Mouse (Mus musculus): ENCODE data around the gene Zfp523. TPM values are rescaled to one million over a fixed set of nuclear protein-coding genes. Genes with fewer than 3 reads are reported as not detected.
A peak's percentile ranks its signal among the peaks of the same experiment; 100 is the strongest.

Gene Zfp523
- polyA plus RNA-seq, 1 experiment from 2014 or later = 39.8 TPM

DNA sequence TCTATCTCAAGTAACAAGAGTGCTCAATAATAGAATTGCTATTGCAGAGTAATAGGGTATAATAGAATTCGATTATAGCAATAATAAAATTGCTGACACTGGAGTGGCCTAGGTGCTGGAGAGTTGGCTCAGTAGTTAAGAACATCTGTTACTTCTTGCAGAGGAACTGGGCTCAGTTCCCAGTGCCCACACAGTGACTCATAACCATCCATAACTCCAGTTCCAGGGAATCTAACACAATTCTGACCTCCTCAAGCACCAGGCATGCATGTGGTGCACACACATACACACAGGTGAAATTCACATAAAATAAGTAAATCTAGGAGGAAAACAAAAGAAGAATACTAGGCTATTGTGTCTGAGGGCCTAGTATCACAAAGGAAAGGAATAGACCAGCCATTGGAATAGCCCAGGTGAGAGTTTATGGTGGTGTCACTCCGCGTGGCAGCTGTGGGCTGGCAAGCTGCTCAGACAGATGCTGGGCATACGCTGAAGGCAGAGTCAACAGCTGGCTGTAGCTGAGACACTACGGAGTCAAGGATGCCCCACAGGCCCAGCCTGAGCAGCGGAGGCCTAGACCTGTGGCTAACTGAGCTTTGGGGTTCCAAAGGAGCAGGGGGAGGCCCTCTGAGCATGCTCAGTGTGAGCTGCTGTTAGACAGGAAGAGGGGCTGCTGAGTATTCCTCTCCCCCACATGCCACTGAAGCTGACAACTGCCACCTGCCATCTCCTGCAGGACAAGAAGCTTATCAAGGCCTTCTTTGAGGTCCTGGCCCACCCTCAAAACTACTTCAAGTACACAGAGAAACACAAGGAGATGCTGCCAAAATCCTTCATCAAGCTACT lies 6.2 kb upstream of the Zfp523 start:
- 93% methylated on average over 6 of the region's 6 CpGs for WGBS
- Histone ChIP-seq H3K9me3 (no peaks in the 10 kb centered on the region), H3K4me3 (no peak overlapping the region), H3K27me3 (ENCODE audit: insufficient read depth, poor library complexity, severe bottlenecking) (no peaks in the 10 kb centered on the region; the same call in 1 of the 2 replicates), H3K4me1 (replicated peaks) (peaks cover 27% of the 10 kb centered on the region), H3K27ac (no peak overlapping the region), H3K36me3 (peaks cover 73% of the 10 kb centered on the region)
- no peak for DNase-seq (ENCODE audit: low spot score)

DNA sequence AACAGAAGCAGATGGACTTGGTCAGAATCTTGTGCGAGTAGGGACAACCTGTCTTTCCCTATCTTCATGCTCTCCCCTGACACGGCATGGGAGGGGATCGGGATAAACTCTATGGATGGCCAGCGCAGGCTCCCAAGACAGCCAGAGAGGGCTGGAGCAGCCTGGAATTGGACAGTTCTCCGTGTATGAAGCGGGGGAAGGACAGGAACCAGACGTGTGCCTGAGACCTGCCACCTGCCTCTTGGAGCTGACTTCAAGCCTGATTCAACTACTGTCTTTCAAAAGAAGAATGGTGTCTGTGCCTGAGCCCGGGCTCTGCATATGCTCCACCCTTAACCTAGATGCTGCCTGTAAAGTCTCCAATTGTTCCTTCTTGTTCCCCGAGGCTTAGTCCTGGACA lies 4.2 kb upstream of the Zfp523 start:
- Histone ChIP-seq H3K4me1 (replicated peaks) (peaks cover 43% of the 10 kb centered on the region), H3K9me3 (no peaks in the 10 kb centered on the region), H3K4me3 (no peak overlapping the region), H3K36me3 (peaks cover 53% of the 10 kb centered on the region), H3K27me3 (ENCODE audit: insufficient read depth, poor library complexity, severe bottlenecking) (no peaks in the 10 kb centered on the region), H3K27ac (peak overlapping the region; percentile 62)
- WGBS = 79% methylated on average over 9 of the region's 9 CpGs
- no peak for DNase-seq (ENCODE audit: low spot score)

DNA sequence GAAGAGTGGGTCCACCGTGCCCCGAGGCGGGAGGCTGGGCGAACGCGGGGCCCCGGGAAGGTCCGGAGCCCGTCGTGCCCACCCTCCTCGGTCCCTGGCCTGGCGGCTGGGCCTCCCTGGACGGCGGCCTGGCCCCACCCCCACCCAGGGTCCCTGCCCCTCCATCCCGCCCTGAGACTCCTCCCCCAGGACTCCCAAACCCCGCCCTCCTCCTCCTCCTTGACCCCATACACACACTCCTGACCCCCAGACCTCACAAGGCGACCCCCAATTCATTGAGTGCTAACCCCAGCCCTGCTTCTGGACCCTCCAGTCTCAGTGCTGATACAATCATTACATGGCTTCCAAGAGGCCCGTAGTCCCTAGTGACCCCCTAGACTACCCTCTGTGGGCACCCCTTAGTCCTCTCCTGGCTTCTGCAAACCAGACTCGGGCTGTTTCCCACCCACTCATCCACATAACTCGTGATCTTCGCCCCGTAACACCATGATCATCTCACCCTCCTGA lies 664 bp downstream of the Zfp523 start:
- no peak for DNase-seq (ENCODE audit: low spot score)

DNA sequence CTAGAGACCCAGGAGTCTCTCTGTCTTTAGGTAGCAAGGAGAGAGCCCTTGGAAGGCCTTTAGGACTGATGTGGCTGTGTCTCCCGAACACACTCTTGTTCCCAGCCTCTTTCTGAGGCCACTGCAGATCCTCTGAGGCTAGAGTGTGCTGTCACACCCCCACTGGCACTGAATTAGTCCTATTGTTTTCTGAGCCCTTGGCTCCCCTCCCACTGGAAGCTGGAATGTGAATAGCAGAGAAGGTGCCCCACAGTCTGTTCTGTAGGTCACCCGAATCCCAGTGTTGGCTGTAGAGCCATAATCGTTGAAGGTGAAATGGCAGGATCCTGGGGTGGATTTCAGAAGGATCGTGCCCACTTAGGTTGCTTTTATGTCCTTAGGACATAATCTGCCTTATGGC lies 3.4 kb downstream of the Zfp523 start:
- WGBS = 49% methylated on average over 4 of the region's 4 CpGs
- Histone ChIP-seq H3K27me3 (ENCODE audit: insufficient read depth, poor library complexity, severe bottlenecking) (no peaks in the 10 kb centered on the region), H3K4me1 (replicated peaks) (peaks cover 57% of the 10 kb centered on the region), H3K9me3 (no peaks in the 10 kb centered on the region), H3K36me3 (peaks cover 10% of the 10 kb centered on the region; the same call in 1 of the 2 replicates), H3K27ac (peak overlapping the region; percentile 62), H3K4me3 (0 out of 2 replicates have a peak overlapping the region, but pooled peaks have one; percentile 0)
- no peak for DNase-seq (ENCODE audit: low spot score)

More for the DNA sequence above, 664 bp downstream of the Zfp523 start:
- Histone ChIP-seq H3K4me1 (replicated peaks) (peaks cover 75% of the 10 kb centered on the region), H3K27me3 (ENCODE audit: insufficient read depth, poor library complexity, severe bottlenecking) (no peaks in the 10 kb centered on the region), H3K36me3 (peaks cover 14% of the 10 kb centered on the region), H3K9me3 (no peaks in the 10 kb centered on the region), H3K4me3 (peak overlapping the region; percentile 90), H3K27ac (peak overlapping the region; percentile 99)
- 8% methylated on average over 22 of the region's 22 CpGs for WGBS

DNA sequence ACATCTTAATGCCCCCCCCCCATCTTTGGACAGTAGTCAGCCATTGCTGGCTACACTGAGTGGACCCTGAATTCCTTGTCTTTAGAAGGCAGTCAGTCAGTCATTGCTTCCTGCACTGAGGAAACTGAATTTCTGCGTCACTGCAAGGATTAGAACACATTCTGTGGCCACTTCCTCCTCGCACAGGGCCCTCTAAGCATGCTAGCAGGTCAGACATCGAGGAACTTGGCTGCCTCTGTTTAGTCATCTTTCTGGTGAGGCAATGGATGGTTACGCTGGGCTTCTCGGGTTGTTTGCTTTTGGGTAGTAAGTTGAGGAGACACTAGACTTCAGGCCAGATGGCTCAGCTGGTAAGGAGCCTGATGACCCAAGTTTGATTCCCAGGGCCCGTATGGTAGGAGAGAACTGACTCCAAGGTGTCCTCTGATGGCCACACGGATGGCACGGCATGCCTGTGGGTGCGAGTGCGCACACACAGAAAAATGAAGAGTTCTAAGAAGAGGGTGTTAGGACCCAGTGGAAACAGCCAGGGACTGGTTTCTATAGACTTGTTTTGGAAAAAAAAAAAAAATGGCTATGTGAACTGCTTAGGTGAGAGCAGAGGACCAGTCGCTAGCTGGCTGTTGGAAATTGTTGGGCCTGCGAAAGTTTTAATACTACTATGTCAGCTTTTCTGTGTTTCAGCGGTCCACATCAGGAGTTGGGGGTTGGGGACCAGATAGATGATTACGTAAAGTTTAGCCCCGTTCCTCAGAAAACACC lies 4.0 kb downstream of the Zfp523 start:
- H3K4me3 ChIP-seq = no peak overlapping the region
- peaks cover 53% of the 10 kb centered on the region for H3K4me1 ChIP-seq (replicated peaks)
- peaks cover 13% of the 10 kb centered on the region; the same call in 1 of the 2 replicates for H3K36me3 ChIP-seq
- DNase-seq (ENCODE audit: low spot score) = no peak
- H3K27ac ChIP-seq = peak overlapping the region; percentile 62; the same call in 1 of the 2 replicates
- no peaks in the 10 kb centered on the region for H3K27me3 ChIP-seq (ENCODE audit: insufficient read depth, poor library complexity, severe bottlenecking)
- 86% methylated on average over 15 of the region's 15 CpGs for WGBS
- H3K9me3 ChIP-seq = no peaks in the 10 kb centered on the region

DNA sequence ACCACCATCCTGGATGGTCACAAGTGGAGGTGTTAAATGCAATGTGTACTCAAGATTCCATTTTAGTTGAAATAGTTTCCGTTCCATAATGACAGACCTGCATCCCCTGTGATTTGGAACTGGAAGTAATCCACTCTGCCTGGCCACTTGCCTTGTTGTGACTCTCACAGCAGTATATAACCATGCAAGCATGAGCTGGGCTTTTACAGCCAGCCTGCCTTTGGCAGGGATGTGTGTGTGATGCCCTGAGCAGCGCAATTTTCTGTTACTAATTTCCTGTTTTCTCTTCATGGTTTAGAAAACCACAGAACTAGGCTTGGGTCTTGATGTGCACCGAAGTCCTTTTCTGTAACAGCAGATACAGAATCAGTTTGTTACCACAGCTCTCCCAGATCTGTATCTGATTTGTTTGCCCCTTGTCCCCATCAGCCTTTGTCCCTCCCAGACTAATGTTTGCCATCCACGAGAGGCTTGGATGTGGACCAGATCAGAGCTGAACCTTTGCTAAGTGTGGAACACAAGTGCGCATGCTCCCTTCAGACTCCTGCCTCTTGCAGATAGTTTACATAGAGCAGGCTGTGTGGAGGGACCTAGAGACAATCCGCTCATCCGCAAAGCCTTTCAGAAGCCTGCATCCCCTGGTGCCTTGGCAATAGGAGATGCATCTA lies 8.2 kb downstream of the Zfp523 start:
- no peak overlapping the region for H3K4me3 ChIP-seq
- WGBS = 92% methylated on average over 7 of the region's 7 CpGs
- no peak overlapping the region for H3K27ac ChIP-seq
- no peak for DNase-seq (ENCODE audit: low spot score)
- H3K36me3 ChIP-seq = peaks cover 30% of the 10 kb centered on the region
- H3K4me1 ChIP-seq (replicated peaks) = peaks cover 22% of the 10 kb centered on the region
- H3K27me3 ChIP-seq (ENCODE audit: insufficient read depth, poor library complexity, severe bottlenecking) = no peaks in the 10 kb centered on the region
- H3K9me3 ChIP-seq = no peaks in the 10 kb centered on the region

DNA sequence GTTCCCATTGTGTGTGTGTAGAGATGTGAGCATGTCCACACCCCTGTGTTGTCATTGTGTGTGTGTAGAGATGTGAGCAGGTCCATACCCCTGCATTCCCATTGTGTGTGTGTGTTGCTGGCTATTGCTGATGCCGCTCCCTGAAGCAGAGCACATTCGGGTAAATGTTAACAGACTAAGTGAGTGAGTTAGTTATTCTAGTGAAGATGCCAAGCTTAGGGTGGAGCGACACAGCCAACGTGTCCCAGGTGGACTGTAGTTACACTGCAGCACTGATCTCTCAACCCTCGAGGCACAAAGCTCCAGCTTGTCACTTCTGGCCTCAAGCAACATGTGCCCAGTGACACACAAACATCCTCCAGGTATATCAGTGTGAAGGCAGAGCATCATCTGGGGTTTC lies 11.4 kb downstream of the Zfp523 start:
- 90% methylated on average over 5 of the region's 5 CpGs for WGBS
- peaks cover 51% of the 10 kb centered on the region for H3K36me3 ChIP-seq
- H3K4me3 ChIP-seq = no peak overlapping the region

DNA sequence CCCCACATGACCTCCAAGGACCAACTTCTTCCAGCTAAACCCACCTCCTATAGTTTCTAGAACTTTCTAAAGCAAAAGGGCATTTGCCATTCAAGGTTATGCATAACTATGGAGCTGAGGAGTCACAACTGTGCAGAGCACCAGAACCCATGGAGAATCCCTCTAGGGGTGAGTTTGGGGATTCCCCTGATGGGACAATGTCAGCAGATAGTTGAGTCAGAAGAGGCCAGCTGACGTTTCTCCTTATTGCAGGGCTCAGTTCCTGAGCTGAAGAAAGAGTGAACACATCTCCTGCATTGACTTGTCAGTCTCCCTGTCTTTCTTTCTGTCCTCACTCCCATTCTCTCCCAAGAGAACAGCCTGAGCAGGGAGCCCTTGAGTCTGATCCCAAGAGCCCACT lies 15.8 kb downstream of the Zfp523 start:
- Histone ChIP-seq H3K36me3 (peaks cover 75% of the 10 kb centered on the region), H3K4me3 (no peak overlapping the region), H3K27ac (no peak overlapping the region), H3K9me3 (no peaks in the 10 kb centered on the region), H3K27me3 (ENCODE audit: insufficient read depth, poor library complexity, severe bottlenecking) (no peaks in the 10 kb centered on the region), H3K4me1 (replicated peaks) (peaks cover 7% of the 10 kb centered on the region)
- no peak for DNase-seq (ENCODE audit: low spot score)
- WGBS = 86% methylated on average over 1 of the region's 1 CpGs

More for the DNA sequence above, 11.4 kb downstream of the Zfp523 start:
- no peaks in the 10 kb centered on the region for H3K27me3 ChIP-seq (ENCODE audit: insufficient read depth, poor library complexity, severe bottlenecking)
- H3K27ac ChIP-seq = no peak overlapping the region
- H3K9me3 ChIP-seq = no peaks in the 10 kb centered on the region
- no peak for DNase-seq (ENCODE audit: low spot score)
- H3K4me1 ChIP-seq (replicated peaks) = 0 out of 2 replicates have a peak, but pooled peaks cover 5% of the 10 kb centered on the region

DNA sequence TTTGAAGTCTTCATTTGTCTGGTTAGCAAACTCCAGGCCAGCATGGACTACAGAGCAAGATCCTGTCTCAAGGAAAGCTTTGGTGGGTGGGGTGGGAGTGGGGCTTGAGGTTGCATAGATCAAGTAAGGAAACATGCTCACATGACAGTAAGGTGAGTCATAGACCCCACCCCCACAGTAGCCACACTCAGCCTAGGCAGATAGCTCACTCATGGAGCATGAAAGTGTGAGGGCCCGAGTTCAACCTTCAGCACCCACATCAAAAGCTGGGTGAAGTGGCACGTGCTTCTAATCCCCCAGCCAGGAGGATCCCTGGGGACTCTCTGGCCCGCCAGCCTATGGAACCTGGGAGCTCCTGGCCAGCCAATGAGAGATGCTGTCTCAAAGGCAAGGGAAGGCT lies 16.6 kb downstream of the Zfp523 start:
- Histone ChIP-seq H3K9me3 (no peaks in the 10 kb centered on the region), H3K4me3 (no peak overlapping the region), H3K27me3 (ENCODE audit: insufficient read depth, poor library complexity, severe bottlenecking) (no peaks in the 10 kb centered on the region), H3K27ac (no peak overlapping the region), H3K36me3 (peaks cover 83% of the 10 kb centered on the region), H3K4me1 (replicated peaks) (peaks cover 12% of the 10 kb centered on the region)
- no peak for DNase-seq (ENCODE audit: low spot score)
- WGBS = 89% methylated on average over 3 of the region's 3 CpGs

DNA sequence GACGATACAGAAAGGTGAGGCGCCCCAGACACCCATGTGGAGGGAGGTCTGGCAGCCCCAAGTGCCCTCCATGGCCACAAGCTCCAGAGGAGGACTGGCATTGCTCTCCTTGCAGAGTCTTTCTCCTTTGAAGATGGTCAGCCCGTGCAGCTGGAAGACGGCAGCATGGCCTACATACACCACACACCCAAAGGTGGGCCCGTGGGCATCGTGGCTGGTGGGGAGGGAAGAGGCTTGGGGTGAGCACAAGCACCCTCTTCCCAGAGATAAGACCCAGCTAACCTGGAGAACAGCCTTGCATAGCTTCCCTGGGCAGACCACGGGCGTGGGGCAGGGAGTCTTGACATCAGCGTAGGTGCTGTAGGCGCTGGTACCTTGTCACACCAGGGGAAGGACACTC lies 18.1 kb downstream of the Zfp523 start:
- no peaks in the 10 kb centered on the region for H3K27me3 ChIP-seq (ENCODE audit: insufficient read depth, poor library complexity, severe bottlenecking)
- no peak overlapping the region for H3K27ac ChIP-seq
- peaks cover 12% of the 10 kb centered on the region for H3K4me1 ChIP-seq (replicated peaks)
- DNase-seq (ENCODE audit: low spot score) = no peak
- peaks cover 90% of the 10 kb centered on the region for H3K36me3 ChIP-seq
- no peak overlapping the region for H3K4me3 ChIP-seq
- H3K9me3 ChIP-seq = no peaks in the 10 kb centered on the region
- 94% methylated on average over 10 of the region's 10 CpGs for WGBS

DNA sequence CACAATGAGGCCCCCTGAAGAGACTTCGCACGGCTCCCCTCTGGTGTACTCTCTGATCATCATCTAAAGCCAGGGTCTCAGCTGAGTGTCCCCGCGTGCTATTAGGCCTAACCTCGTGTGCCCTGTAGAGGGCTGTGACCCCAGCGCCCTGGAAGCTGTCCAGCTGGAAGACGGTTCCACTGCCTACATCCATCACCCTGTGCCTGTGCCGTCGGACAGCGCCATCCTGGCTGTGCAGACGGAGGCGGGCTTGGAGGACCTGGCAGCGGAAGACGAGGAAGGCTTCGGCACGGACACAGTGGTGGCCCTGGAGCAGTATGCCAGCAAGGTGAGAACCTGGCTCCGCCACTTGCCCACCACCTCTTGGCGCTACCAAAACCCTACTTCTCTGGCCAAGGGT lies 20.7 kb downstream of the Zfp523 start:
- 77% methylated on average over 18 of the region's 18 CpGs for WGBS
- Histone ChIP-seq H3K4me3 (no peak overlapping the region), H3K36me3 (peaks cover 92% of the 10 kb centered on the region), H3K4me1 (replicated peaks) (peaks cover 15% of the 10 kb centered on the region), H3K9me3 (no peaks in the 10 kb centered on the region), H3K27me3 (ENCODE audit: insufficient read depth, poor library complexity, severe bottlenecking) (no peaks in the 10 kb centered on the region), H3K27ac (peak overlapping the region; percentile 45; the same call in 1 of the 2 replicates)
- DNase-seq (ENCODE audit: low spot score) = no peak

DNA sequence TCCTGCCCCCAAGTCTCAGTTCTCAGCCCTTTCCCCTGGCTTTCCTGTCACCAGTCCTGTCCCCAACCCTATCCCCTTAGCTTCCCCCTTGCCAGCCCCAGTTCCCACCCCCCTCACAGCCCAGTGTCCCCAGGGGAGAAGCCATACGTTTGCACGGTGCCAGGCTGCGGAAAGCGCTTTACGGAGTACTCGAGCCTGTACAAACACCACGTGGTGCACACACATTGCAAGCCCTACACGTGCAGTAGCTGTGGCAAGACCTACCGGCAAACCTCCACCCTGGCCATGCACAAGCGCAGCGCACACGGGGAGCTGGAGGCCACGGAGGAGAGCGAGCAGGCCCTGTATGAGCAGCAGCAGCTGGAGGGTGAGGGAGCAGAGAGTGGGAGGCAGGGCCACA lies 25.1 kb downstream of the Zfp523 start:
- peaks cover 12% of the 10 kb centered on the region; the same call in 1 of the 2 replicates for H3K27me3 ChIP-seq (ENCODE audit: insufficient read depth, poor library complexity, severe bottlenecking)
- no peak overlapping the region for H3K4me3 ChIP-seq
- peaks cover 78% of the 10 kb centered on the region for H3K36me3 ChIP-seq
- H3K27ac ChIP-seq = no peak overlapping the region
- DNase-seq (ENCODE audit: low spot score) = no peak
- 83% methylated on average over 14 of the region's 14 CpGs for WGBS
- peaks cover 25% of the 10 kb centered on the region for H3K4me1 ChIP-seq (replicated peaks)
- no peaks in the 10 kb centered on the region for H3K9me3 ChIP-seq

All from hindbrain, embryonic 10.5 days (tissue).